Mouse (Mus musculus) ES-E14 (cell line): Measurements from ENCODE around the gene Cic. TPM values are rescaled to one million over a fixed set of nuclear protein-coding genes. Genes with fewer than 3 reads are reported as not detected.

Source experiments
- DNase-seq: peaks from one replicate; pipeline ENCODE4 v3.0.0-alpha.2; 2013; ENCODE audit warnings: low read depth, low spot score
- H3K27ac ChIP-seq: 2 replicates; pipeline ENCODE4 v1.5.1; 2012; ENCODE audit warnings: low read depth, mild to moderate bottlenecking, low read length, moderate library complexity, mixed read lengths; ENCODE audit not compliant: poor library complexity, insufficient read depth, severe bottlenecking
- H3K36me3 ChIP-seq: 2 replicates; pipeline ENCODE4 v1.6.1; 2012; ENCODE audit warnings: mild to moderate bottlenecking, low read length, moderate library complexity, mixed read lengths; ENCODE audit not compliant: control insufficient read depth, poor library complexity, insufficient read depth, severe bottlenecking
- H3K4me1 ChIP-seq, 2 experiments: fragments of 150-350 bp in 1 of 2; sonication (generic) in 1 of 2; 2 replicates each; pipeline ENCODE4 v1.6.1; 2012; ENCODE audit warnings: low read length in 2 of 2, mild to moderate bottlenecking in 1 of 2, mixed read lengths in 1 of 2; ENCODE audit not compliant: control insufficient read depth in 2 of 2, insufficient read depth in 2 of 2, poor library complexity in 1 of 2
- H3K4me3 ChIP-seq, 2 experiments: fragments of 150-350 bp in 1 of 2; sonication (generic) in 1 of 2; 2 replicates each; pipeline ENCODE4 v1.5.1; 2012; ENCODE audit warnings: low read length in 2 of 2, low read depth in 1 of 2, mild to moderate bottlenecking in 1 of 2, mixed read lengths in 1 of 2; ENCODE audit not compliant: insufficient read depth in 1 of 2, poor library complexity in 1 of 2, severe bottlenecking in 1 of 2
- H3K9ac ChIP-seq: 2 replicates; pipeline ENCODE4 v1.6.1; 2012; ENCODE audit warnings: low read depth, mild to moderate bottlenecking, low read length, mixed read lengths; ENCODE audit not compliant: poor library complexity, insufficient read depth, severe bottlenecking
- H3K9me3 ChIP-seq: fragments of 150-350 bp; sonication (generic); 2 replicates; pipeline ENCODE4 v1.6.1; 2012; ENCODE audit warnings: low read depth, mild to moderate bottlenecking, low read length; ENCODE audit not compliant: control insufficient read depth, insufficient read depth
- CHD2 ChIP-seq: IDR thresholded peaks from 2 replicates; pipeline ENCODE4 v1.6.1; 2014; ENCODE audit warnings: mild to moderate bottlenecking, low read depth, low read length, inconsistent platforms
- HCFC1 ChIP-seq: IDR thresholded peaks from 2 replicates; pipeline ENCODE4 v1.6.1; 2012; ENCODE audit warnings: low read length, inconsistent platforms, borderline replicate concordance; ENCODE audit not compliant: insufficient read depth
- MAFK ChIP-seq: IDR thresholded peaks from 2 replicates; pipeline ENCODE4 v1.6.1; 2014; ENCODE audit warnings: mild to moderate bottlenecking, low read depth, low read length, inconsistent platforms; ENCODE audit not compliant: insufficient read depth
- ZC3H11A ChIP-seq: IDR thresholded peaks from 2 replicates; pipeline ENCODE4 v1.6.1; 2012; ENCODE audit warnings: low read depth, mild to moderate bottlenecking, inconsistent platforms, low read length, borderline replicate concordance
- ZNF384 ChIP-seq: IDR thresholded peaks from 2 replicates; pipeline ENCODE4 v1.6.1; 2012; ENCODE audit warnings: low read depth, low read length, inconsistent platforms
- in situ Hi-C, 2 experiments: fragments of 600-800 bp; cut with MboI; formaldehyde crosslinking; loops; one replicate each; pipeline ENCODE4 v1.15.1; 2025; ENCODE audit warnings: low sequenced_read_pairs in 2 of 2, inconsistent platforms in 1 of 2; ENCODE audit not compliant: unreplicated experiment in 2 of 2
- total RNA-seq: library from RNA; depleted of rRNA; stranded (reverse); fragments of 300-350 nt; gene quantifications from 2 replicates; pipeline ENCODE4 v1.2.3, GENCODE M21; 2012

The Cic gene
- total RNA-seq, 1 experiment: 72.4 TPM

- H3K9ac ChIP-seq: no peak overlapping the region
- in situ Hi-C loops: no loop called here
- H3K36me3 ChIP-seq: peaks cover 77% of the 10 kb centered on the region
- H3K9me3 ChIP-seq: no peaks in the 10 kb centered on the region
- H3K27ac ChIP-seq: no peak overlapping the region
- no peak overlapping the region for H3K4me3 ChIP-seq
- TF ChIP-seq ZNF384 (no peak), MAFK (no peak)
- H3K4me1 ChIP-seq: peaks cover 0 to 13% of the 10 kb centered on the region in 2 experiments; a peak in 2 of 4 replicates
- DNase-seq: no peak
These were observed 23.4 kb downstream of the Cic start for GRCm38 (mm10) chr7:25290911-25291310.

DNA sequence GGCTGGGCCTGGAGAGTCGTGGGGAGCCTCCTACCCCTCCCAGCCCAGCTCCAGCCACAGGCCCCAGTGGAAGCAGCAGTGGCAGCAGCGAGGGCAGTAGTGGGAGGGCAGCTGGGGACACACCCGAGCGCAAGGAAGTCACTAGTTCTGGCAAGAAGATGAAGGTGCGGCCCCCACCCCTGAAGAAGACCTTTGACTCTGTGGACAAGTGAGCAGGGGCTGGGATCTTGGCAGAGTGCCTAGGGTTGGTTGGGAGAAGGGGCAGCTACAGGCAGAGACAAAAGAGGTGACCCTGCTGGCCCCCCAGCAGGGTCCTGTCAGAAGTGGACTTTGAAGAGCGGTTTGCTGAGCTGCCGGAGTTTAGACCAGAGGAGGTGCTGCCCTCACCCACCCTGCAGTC, 24.6 kb downstream of the Cic start:
- in situ Hi-C loops: no loop called here

GRCm38 (mm10) chr7:25293191-25293739, 25.8 kb downstream of the Cic start:
- Histone ChIP-seq H3K4me1 (peaks cover 3 to 13% of the 10 kb centered on the region in 2 experiments; a peak in 2 of 4 replicates), H3K9me3 (no peaks in the 10 kb centered on the region), H3K4me3 (no peak overlapping the region), H3K27ac (no peak overlapping the region), H3K9ac (no peak overlapping the region), H3K36me3 (peaks cover 57% of the 10 kb centered on the region)
- in situ Hi-C loops: no loop called here
- no peak for DNase-seq
- TF ChIP-seq ZNF384 (no peak), ZC3H11A (no peak), HCFC1 (no peak)

More for the DNA sequence above, 24.6 kb downstream of the Cic start:
- peaks cover 3 to 13% of the 10 kb centered on the region in 2 experiments; a peak in 2 of 4 replicates for H3K4me1 ChIP-seq
- peaks cover 69% of the 10 kb centered on the region for H3K36me3 ChIP-seq
- no peak overlapping the region for H3K9ac ChIP-seq
- DNase-seq: no peak
- H3K9me3 ChIP-seq: no peaks in the 10 kb centered on the region
- TF ChIP-seq HCFC1: no peak
- TF ChIP-seq MAFK: no peak
- no peak for TF ChIP-seq ZC3H11A
- TF ChIP-seq ZNF384: no peak
- no peak for TF ChIP-seq CHD2
- no peak overlapping the region for H3K27ac ChIP-seq
- no peak overlapping the region for H3K4me3 ChIP-seq

- no peak for DNase-seq
- no peak for TF ChIP-seq CHD2
- Histone ChIP-seq H3K27ac (no peak overlapping the region), H3K9me3 (no peaks in the 10 kb centered on the region), H3K4me3 (no peak overlapping the region), H3K36me3 (peaks cover 47% of the 10 kb centered on the region), H3K9ac (no peak overlapping the region), H3K4me1 (peaks cover 3 to 13% of the 10 kb centered on the region in 2 experiments; a peak in 2 of 4 replicates)
- in situ Hi-C loops: no loop called here
These were observed 27.0 kb downstream of the Cic start for GRCm38 (mm10) chr7:25294495-25294894.

DNA sequence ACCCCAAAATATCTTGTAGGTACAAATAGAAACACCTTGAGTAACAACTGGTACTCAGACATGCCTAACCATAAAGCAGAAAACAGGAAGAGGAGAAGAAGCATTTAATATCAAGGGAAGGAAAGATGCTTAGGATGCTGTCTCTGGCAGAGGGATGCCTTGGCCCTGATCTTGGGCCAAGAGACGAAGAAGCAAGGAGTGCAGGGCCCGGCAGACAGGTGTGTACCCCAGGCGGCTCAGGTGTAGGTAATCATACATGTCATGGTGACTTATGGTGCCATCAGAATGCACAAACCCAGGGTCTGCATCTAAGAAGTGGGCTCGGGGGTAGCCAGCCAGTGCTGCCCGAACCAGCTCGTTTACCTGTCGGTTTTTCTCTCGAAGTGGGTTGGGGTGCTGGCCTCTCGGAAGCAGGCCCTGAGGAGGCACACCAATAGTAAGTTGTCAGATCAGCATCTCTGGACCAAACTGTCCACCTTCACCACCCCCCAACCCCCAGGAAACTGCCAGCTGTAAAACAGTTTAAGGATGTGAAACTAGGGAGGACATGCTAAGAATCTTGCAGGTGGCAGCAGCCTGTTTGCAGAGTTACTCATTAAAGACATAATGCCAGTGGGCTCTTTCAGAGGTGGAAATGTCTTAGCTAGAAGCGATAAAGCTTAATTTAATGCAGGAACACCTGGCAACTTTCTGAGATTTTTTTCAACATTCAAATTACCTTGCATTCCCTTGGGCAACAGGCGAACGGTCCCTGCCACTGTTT, 27.6 kb downstream of the Cic start:
- Histone ChIP-seq H3K9me3 (no peaks in the 10 kb centered on the region), H3K36me3 (peaks cover 44% of the 10 kb centered on the region), H3K4me1 (peaks cover 3 to 13% of the 10 kb centered on the region in 2 experiments; a peak in 2 of 4 replicates), H3K27ac (no peak overlapping the region), H3K4me3 (no peak overlapping the region), H3K9ac (no peak overlapping the region)
- in situ Hi-C loops: no loop called here
- DNase-seq: no peak
- TF ChIP-seq MAFK (no peak), ZC3H11A (no peak), CHD2 (no peak), ZNF384 (no peak), HCFC1 (no peak)
